Mouse (Mus musculus): ENCODE measurements around the gene Iqcf4. TPM values are rescaled to one million over a fixed set of nuclear protein-coding genes. Genes with fewer than 3 reads are reported as not detected.

Iqcf4 gene
- 13.9 TPM for polyA plus RNA-seq (2014; fragmentation: Illumina TruSeq; extraction: RNeasy Lipid Tissue Mini Kit (QIAGEN cat#74804); ENCODE audit: low read depth, low replicate concordance)

DNA sequence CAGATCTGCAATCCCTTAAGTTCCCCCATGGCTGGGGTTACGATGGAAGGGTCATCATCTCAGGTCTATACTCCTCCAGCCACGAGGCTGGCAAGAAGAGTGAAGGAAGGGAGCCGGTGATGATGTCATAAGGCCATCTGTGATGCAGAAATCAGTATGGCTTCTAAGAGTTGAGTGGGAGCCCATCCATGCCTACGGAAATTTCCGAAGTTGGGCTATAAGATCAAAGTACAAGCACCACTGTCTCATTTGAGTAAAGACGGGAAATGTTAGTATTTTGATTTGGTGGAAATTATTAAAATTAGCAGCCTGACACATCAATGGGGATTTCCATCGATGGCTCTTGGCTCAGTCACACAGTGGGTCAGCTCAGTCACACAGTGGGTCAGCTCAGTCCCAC, at the start of gene Iqcf4:
Gene Iqcf4 (minus strand): TSS at position 101 of the 400 bp plus-strand sequence.

DNA sequence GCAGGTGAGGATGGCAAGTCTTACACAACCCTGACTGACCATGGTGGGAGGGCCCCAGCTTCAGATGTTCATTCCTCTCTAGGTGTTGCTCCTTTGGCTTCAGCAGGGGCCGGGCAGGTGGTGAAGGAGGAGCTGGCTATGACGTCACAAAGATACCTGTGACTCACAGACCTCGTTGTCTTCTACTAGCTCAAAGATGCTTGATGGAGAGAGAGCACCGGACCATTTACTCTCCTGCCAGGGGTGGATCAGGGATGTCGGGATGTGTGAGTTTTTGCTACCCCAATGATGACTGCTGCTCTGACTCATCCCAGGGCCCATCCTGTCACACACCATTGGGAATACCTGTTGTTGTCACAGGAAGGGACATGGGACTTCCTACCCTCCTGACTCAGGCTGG, 9.3 kb downstream of the Iqcf4 start, which contains the start of gene Iqcf3:
Gene Iqcf3 (minus strand): TSS at position 101 of the 400 bp plus-strand sequence.

Other genes with a start within 250 kb of the Iqcf4 start
- gene Dusp7, start 202.4 kb downstream of the Iqcf4 start, polyA plus RNA-seq (2014; fragmentation: Illumina TruSeq; extraction: RNeasy Lipid Tissue Mini Kit (QIAGEN cat#74804); ENCODE audit: low read depth, low replicate concordance), result 16.6 TPM
- 770 TPM for gene Rpl29, start 141.5 kb downstream of the Iqcf4 start, polyA plus RNA-seq (2014; fragmentation: Illumina TruSeq; extraction: RNeasy Lipid Tissue Mini Kit (QIAGEN cat#74804); ENCODE audit: low read depth, low replicate concordance)
- 14.4 TPM for gene Acy1, start 132.7 kb downstream of the Iqcf4 start, polyA plus RNA-seq (2014; fragmentation: Illumina TruSeq; extraction: RNeasy Lipid Tissue Mini Kit (QIAGEN cat#74804); ENCODE audit: low read depth, low replicate concordance)
- gene Abhd14b, start 123.5 kb downstream of the Iqcf4 start, polyA plus RNA-seq (2014; fragmentation: Illumina TruSeq; extraction: RNeasy Lipid Tissue Mini Kit (QIAGEN cat#74804); ENCODE audit: low read depth, low replicate concordance), result 105 TPM
- 19.6 TPM for gene Abhd14a, start 123.3 kb downstream of the Iqcf4 start, polyA plus RNA-seq (2014; fragmentation: Illumina TruSeq; extraction: RNeasy Lipid Tissue Mini Kit (QIAGEN cat#74804); ENCODE audit: low read depth, low replicate concordance)
- gene Pcbp4, start 117.7 kb downstream of the Iqcf4 start, polyA plus RNA-seq (2014; fragmentation: Illumina TruSeq; extraction: RNeasy Lipid Tissue Mini Kit (QIAGEN cat#74804); ENCODE audit: low read depth, low replicate concordance), result 25.9 TPM
- 0.60 TPM for gene Gpr62, start 105.1 kb downstream of the Iqcf4 start, polyA plus RNA-seq (2014; fragmentation: Illumina TruSeq; extraction: RNeasy Lipid Tissue Mini Kit (QIAGEN cat#74804); ENCODE audit: low read depth, low replicate concordance)
- 19.8 TPM for gene Rrp9, start 95.0 kb downstream of the Iqcf4 start, polyA plus RNA-seq (2014; fragmentation: Illumina TruSeq; extraction: RNeasy Lipid Tissue Mini Kit (QIAGEN cat#74804); ENCODE audit: low read depth, low replicate concordance)
- 58.9 TPM for gene Parp3, start 94.0 kb downstream of the Iqcf4 start, polyA plus RNA-seq (2014; fragmentation: Illumina TruSeq; extraction: RNeasy Lipid Tissue Mini Kit (QIAGEN cat#74804); ENCODE audit: low read depth, low replicate concordance)
- gene Iqcf1, start 71.0 kb downstream of the Iqcf4 start, polyA plus RNA-seq (2014; fragmentation: Illumina TruSeq; extraction: RNeasy Lipid Tissue Mini Kit (QIAGEN cat#74804); ENCODE audit: low read depth, low replicate concordance), result 5.6 TPM
- 5.1 TPM for gene Iqcf5, start 56.4 kb downstream of the Iqcf4 start, polyA plus RNA-seq (2014; fragmentation: Illumina TruSeq; extraction: RNeasy Lipid Tissue Mini Kit (QIAGEN cat#74804); ENCODE audit: low read depth, low replicate concordance)
- 28.7 TPM for gene Iqcf3, start 9.4 kb downstream of the Iqcf4 start, polyA plus RNA-seq (2014; fragmentation: Illumina TruSeq; extraction: RNeasy Lipid Tissue Mini Kit (QIAGEN cat#74804); ENCODE audit: low read depth, low replicate concordance)
- gene Iqcf6, start 55.6 kb upstream of the Iqcf4 start, polyA plus RNA-seq (2014; fragmentation: Illumina TruSeq; extraction: RNeasy Lipid Tissue Mini Kit (QIAGEN cat#74804); ENCODE audit: low read depth, low replicate concordance), result 1.0 TPM
- not detected for gene Grm2, start 85.1 kb upstream of the Iqcf4 start, polyA plus RNA-seq (2014; fragmentation: Illumina TruSeq; extraction: RNeasy Lipid Tissue Mini Kit (QIAGEN cat#74804); ENCODE audit: low read depth, low replicate concordance)
- gene Tex264, start 114.9 kb upstream of the Iqcf4 start, polyA plus RNA-seq (2014; fragmentation: Illumina TruSeq; extraction: RNeasy Lipid Tissue Mini Kit (QIAGEN cat#74804); ENCODE audit: low read depth, low replicate concordance), result 68.3 TPM
- gene Rad54l2, start 218.2 kb upstream of the Iqcf4 start, polyA plus RNA-seq (2014; fragmentation: Illumina TruSeq; extraction: RNeasy Lipid Tissue Mini Kit (QIAGEN cat#74804); ENCODE audit: low read depth, low replicate concordance), result 15.3 TPM